Mouse (Mus musculus): ENCODE data around the gene Nisch. TPM values are rescaled to one million over a fixed set of nuclear protein-coding genes. Genes with fewer than 3 reads are reported as not detected.

Nisch gene
- total RNA-seq, 2 experiments from 2014 or later, result 373 to 412 TPM

DNA sequence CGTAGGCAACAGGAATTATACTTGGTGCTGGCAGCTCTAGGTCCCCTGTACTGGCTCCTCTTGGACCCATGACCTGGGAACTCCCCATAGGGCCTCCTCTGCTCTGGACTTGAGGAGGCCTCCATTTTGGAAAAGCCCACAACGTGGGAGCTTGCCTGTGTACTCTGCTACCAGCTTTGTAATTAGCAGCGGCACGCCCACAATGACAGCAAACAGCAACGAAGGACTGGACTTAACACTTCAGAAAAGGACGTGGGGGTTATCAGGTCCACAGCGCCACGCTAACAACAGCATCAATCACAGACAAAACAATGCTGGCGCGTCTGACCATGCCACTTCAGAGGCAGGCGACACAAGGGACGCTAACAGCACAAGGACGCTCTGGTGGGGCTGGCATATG lies 45.8 kb downstream of the Nisch start:
- DNase-seq (ENCODE audit: low spot score in 2 of 2), result no peak
- intact Hi-C loops (cut with DNase I), result no loop called here

DNA sequence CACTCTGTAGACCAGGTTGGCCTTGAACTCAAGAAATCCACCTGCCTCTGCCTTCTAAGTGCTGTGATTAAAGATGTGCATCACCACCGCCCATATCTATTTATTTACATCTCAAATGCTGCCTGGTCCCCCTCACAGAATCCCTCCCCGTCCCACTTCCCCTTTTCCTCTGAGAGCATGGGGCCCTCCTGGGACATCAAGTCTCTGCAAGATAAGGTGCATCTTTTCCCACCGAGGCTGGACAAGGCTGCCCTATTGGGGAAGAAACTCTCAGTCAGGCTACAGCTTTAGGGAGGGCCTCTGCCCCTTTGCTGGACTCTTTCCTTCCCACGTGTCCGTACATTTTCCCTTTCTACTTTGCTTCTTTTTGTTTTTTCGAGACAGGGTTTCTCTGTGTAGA lies 47.2 kb downstream of the Nisch start:
- intact Hi-C loops (cut with DNase I), result no loop called here
- DNase-seq (ENCODE audit: low spot score in 2 of 2), result no peak

DNA sequence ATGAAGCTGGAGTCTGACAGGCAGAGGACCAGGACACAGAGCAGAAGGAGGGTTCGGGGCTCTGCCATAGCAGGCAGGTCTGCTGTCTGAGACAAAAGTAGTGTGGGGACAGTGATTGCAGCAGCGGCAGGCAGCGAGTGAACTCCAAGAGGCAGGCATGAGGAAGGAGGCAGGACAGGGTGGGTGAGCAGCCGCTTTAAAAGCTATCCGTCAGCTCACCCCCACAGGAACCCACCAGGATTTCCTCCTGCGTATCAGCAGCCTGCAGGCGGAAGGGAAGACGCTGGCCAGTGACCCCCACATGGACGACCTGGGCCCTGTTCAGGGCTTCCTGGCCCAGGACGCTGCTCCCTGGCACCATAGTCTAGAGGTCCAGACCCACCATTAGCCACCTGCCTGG lies 48.3 kb downstream of the Nisch start, which contains the start of gene Stab1:
Gene Stab1 (minus strand): TSS at position 217 of the 400 bp plus-strand sequence.
- intact Hi-C loops (cut with DNase I), result no loop called here
- no peak for DNase-seq (ENCODE audit: low spot score in 2 of 2)

DNA sequence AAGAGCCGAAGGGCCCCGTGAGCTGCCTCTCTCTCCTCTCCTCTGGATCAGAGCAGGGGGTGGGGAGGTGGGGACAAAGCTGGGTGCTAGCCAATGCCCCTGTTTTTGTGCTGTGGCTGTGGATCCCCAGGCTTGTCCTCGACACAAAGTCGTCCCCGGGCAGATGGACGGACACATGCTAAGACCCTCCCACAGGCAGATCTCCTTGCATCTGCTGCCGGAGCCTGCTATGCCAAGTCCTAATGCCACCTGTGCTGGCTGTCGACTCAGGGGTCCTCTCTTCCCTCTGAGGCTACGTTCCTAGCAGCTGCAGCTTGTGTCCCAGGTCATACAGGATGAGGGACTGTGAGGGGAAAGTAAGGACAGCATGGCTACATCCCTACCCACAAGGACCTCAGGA lies 49.9 kb downstream of the Nisch start:
- no peak for DNase-seq (ENCODE audit: low spot score in 2 of 2)
- intact Hi-C loops (cut with DNase I), result no loop called here

DNA sequence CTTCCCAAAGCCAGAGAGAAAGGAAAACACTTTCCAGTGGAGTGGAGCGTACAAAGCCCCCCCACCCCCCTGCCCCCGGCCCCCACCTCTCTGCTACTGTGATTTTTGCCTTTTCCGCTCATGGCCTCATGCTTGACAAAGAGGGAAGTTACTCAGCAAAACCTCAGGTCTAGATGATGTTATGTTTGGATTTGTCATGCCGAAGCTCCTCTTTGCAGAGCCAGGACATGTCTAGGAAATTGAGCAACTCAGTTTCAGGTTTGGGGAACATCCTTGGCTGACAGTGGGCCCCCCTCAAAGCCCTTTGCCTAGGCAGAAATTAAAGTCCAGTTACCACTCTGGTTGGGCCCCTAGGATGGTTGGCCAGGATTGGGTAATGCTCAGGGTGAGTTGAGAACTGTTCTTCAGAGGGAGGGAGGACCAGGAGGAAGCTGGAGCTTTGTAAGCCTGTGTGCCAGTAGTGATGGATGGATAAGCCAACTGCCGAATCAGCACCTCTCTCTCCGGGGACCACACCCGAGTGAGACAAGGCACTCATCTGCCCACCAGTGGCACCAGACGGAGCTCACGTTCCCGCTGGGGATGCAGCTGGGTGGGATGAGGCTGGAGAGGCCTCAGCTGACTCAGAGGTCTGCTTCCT lies 50.6 kb downstream of the Nisch start:
- no peak for DNase-seq (ENCODE audit: low spot score in 2 of 2)
- intact Hi-C loops (cut with DNase I), result no loop called here

DNA sequence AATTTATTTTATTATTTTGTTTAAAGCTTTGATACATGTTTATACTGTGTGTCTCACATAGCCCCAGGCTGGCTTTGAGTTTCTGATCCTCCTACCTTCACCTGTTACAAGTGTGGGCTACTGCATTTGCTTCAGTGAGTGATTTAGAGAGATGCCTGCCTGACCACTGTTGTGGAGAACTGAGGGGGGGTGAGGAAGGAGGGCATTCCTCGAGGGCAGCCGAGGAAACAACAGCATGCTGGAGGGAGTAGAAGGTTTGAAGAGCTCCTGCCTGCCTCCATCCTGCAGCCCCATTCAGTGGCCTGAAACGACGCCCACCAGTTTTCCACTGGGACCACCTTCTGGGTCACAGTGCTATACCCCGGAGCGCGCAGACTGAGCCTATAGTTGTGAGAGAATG lies 51.3 kb downstream of the Nisch start:
- no peak for DNase-seq (ENCODE audit: low spot score in 2 of 2)
- intact Hi-C loops (cut with DNase I), result no loop called here

DNA sequence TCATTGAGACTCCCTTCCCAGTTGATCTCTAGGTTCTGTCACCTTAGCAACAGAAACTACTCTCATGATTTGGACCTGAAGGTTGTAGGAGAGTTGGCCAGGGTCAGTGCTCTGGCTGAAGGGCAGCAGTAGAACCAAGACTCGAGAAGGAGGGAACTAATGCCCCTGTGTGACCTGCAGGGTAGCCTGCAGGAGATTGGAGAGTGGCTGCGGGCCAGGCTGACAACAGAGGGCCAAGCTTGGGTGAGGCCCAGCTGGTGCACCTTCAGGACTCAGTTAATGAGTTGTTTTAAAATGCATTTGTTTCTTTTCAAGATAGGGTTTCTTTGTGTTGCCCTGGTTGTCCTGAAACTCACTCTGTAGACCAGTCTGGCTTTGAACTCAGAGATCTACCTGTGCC lies 51.7 kb downstream of the Nisch start:
- DNase-seq (ENCODE audit: low spot score in 2 of 2), result no peak
- intact Hi-C loops (cut with DNase I), result no loop called here

DNA sequence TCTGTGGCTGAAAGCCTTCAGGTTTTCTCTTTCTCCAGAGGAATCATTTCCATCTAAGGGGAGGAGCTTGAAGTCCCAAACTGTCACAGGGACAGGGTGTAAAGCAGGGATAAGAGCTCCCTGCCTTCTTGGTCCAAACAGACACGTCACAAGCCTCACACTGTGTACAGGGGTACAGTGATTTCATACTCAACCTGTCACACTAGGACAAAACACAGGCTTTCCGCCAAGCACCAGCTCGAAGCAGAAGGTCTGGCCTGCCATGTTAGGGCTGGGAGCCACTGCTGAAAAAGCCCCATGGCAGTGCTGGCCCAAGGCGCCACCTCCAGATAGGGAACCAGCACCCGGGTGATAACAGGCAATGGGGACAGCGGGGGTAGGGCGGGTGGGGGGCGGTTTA lies 52.7 kb downstream of the Nisch start:
- intact Hi-C loops (cut with DNase I), result no loop called here
- DNase-seq (ENCODE audit: low spot score in 2 of 2), result no peak

DNA sequence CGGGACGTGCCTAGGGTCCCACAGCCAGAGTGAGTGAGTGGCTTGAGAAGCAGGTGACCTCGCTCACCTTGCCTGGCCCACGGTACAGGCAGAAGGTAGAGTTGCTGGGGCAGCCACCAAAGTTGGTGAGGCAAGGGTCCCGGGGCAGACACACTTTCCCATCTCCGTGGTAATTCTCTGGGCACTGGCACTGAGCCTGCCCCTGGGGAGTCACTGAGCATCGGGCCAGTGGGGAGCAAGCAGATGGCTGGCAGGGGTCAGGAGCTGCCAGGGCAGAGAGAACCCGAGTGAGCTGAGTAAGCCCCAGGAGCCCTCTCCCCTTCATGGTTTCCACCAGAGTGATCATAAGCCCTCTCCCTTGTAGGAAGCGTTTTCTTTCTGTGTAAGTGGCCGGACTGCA lies 55.1 kb downstream of the Nisch start:
- no peak for DNase-seq (ENCODE audit: low spot score in 2 of 2)
- intact Hi-C loops (cut with DNase I), result no loop called here

DNA sequence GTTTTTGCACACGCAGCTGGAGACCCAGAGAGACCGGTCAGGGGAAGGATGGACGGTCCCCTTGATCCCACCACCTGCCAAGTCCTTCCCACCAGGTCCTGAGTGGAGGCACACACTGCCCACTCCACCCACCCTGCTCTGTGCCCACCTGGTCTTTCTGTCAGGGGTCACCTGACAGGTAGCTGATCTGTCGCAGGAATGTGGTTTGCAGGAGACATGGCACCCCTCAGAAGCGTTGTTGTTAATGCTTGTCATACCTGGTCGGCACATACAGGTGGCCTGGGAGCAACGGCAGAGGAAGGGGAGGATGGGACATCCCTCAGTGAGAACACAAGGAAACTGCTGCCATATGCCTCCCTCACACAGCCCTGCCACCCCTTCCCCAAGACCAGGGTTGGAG lies 55.6 kb downstream of the Nisch start:
- intact Hi-C loops (cut with DNase I), result no loop called here
- no peak for DNase-seq (ENCODE audit: low spot score in 2 of 2)

DNA sequence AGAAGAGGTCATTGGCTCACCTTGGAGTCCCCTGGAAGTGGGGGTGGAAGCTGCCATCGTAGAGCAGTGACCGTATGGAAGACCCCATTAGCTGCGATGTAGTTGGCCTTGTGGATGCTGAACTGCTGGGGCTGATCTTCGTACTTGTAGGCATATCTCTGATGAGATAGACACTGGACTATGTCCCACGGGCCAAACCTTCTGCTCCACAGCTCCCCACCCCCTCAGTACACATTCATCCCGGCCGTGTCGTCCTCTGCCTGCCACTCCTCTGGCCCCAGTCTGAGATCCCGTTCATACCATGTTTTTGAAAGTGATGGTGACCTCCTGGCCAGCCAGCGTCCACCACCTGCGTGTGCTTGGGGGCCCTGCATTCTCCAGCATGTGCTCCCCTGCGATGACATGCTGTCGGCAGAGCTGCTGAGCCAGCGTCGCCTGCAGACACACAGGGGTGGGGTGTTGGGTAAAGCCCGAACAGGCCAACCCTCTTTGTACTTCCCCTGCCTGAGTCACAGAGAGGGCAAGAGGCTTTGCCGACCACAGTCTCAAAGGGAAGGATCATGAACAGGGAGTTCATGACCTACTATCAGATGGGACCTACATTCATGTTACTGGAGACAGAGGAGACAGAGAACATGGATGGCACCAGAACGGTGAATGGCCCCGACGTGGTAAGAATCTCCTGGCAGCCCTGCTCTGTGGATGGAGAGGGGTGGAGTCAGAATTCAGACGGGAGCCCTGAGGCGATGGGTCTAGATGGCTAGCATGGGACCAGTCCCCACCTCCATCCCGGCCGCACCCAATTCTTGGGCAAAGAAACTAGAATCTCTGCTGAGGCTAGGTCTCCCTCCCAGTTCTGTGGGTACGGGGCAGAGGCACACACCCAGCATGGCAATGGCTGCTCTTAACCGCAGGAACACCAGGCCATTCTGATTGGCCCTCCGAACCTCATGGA lies 56.3 kb downstream of the Nisch start:
- intact Hi-C loops (cut with DNase I), result no loop called here
- DNase-seq (ENCODE audit: low spot score in 2 of 2), result no peak

DNA sequence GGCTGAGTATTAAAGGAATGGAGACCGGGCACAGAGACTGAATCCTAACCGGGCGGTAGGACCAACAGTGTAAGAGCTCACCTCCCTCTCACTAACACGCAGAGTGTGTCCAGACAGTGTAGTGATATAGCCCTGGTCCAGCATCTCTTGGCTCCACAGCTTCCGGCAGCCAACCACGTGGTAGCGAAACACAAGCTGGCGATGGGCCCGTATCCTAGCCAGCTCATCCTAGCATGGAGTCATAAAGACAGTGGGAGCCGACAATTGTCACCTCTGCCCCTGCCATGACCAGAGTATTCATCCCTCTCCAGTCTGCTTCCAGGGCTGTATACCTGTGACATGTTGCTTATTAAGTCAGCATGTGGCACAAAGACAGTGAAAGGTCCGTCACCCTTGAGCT lies 71.1 kb downstream of the Nisch start:
- DNase-seq (ENCODE audit: low spot score in 2 of 2), result no peak
- intact Hi-C loops (cut with DNase I), result no loop called here

DNA sequence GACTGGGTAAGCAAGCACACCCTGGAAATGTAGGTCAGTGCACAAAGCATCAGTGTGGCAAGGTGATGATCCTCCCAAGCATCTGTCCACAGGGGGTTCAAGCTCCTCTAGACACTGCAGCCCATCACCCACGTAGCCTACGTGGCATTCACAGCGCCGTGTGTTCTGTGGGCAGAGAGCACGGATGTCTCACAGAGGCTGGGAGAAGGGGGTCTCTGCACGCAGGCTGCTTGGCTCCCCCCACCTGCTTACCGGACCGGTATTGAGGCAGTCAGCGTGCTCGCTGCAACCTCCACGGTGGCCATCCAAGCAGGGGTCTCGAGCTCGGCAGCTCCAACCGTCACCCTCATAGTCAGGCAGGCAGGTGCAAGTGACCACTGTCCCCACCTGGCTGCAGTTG lies 75.7 kb downstream of the Nisch start:
- intact Hi-C loops (cut with DNase I), result no loop called here
- DNase-seq (ENCODE audit: low spot score in 2 of 2), result no peak

DNA sequence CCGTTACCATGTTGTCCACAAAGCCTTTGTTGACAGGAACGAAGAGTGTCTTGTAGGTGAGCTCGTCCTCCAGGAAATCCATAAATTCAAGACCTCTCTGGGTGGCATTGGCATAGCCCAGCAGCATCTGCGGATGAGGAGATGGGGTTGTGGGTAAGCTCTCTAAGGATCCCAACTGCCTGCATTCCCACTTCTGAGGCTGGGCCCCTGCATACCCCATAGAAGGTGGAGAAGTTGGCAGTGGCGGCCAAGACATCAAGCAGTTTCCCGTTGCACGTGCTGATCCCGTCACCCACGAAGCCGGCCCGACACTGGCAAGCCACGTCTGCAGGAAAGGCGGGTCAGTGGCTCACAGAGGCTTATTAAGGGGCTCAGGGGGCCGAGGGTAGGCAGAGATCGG lies 76.6 kb downstream of the Nisch start:
- intact Hi-C loops (cut with DNase I), result no loop called here

DNA sequence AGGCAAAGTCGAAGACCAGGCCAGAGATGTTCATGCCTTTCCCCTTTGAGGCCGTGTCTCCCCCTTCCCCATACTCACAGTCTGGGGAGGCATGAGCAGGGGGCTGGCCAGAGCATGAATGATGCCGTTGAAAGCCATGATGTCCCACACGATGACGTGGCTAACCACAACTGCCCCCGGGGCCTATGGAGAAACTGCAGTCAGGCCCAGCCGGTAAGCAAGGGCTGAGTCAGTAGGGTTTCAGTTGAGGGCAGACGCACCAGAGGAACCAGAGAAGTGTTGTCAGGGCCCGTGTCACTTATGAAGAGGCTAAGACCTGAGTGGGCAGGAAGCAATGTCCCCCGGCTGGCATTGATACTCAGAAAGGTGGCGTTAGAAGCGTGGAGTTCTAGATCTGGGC lies 77.1 kb downstream of the Nisch start:
- DNase-seq (ENCODE audit: low spot score in 2 of 2), result no peak
- intact Hi-C loops (cut with DNase I), result loop anchor here (10.0 kb wide), 1 partner anchor 355 kb away; the partner anchor contains the start of genes Eaf1 and Mettl6

More for the DNA sequence above, 76.6 kb downstream of the Nisch start:
- no peak for DNase-seq (ENCODE audit: low spot score in 2 of 2)

DNA sequence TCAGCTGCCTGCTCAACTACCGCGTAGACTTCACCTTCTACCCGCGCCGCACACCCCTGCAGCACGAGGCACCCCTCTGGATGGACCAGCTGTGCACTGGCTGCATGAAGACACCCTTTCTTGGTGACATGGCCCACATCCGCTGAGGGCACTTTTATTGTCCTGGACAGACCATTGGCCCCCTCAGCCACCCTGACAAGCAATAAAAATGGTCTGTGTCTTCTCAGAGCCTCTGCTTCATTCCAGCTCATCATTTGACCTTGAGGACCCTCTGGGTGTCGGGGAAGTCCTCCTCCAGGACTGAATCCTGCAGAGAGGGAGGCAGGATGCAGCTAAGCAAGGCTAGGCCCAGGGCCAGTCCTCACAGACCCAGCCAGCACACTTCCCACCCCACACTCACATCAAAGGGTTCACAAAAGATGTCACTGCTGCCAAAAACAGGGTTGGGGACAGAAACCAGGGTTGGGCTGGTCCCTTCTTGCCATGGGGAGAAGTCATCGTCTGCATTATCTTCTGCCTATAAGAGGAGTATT lies 77.8 kb downstream of the Nisch start:
- intact Hi-C loops (cut with DNase I), result loop anchor here (10.0 kb wide), 1 partner anchor 356 kb away; the partner anchor contains the start of genes Eaf1 and Mettl6
- DNase-seq (ENCODE audit: low spot score in 2 of 2), result no peak

DNA sequence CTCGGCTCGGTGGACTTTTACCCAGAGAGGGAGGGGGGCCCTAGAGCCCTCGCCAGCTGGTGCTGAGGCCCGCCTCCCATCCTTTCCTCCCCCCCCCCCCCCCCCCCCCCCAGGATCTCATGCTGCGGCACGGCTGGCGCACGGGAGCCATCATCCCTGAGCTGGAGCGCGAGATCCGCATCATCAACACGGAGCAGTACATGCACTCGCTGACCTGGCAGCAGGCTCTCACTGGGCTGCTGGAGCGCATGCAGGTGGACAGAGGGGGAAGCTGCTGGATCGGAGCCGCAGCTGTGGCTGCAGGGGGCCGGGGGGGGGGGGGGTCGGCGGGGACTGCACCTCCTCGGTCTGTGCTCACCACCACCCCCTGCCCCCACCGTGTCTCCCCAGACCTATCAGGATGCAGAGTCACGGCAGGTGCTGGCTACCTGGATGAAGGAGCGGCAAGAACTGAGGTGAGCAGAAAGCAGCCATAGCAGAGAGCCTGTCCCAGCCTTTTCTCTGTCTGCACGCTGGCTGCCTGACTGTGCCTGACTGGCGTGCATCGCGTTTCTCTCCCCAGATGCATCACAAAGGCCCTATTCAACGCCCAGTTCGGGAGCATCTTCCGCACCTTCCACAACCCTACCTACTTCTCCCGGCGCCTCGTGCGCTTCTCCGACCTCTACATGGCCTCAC lies 78.4 kb downstream of the Nisch start:
- intact Hi-C loops (cut with DNase I), result loop anchor here (10.0 kb wide), 1 partner anchor 356 kb away; the partner anchor contains the start of genes Eaf1 and Mettl6
- DNase-seq (ENCODE audit: low spot score in 2 of 2), result no peak

DNA sequence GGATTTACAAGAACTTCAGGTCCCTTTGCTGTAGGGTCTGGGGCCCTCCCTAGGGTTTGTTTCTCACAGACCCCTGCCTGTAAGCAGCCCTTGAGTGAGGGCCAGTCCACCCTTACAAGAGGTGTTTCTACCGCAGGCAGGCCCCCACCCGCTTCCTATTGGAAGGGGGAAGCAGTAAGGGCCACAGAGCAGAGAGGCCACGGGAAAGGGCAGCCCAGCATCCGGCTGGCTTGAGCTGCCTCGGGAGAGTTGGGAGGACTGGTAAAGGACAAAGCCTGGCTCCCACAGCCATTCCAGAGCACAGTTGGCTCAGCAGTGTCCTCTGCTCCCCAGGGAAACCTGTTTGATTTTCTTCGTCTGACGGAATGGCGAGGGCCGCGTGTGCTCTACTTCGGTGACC lies 79.0 kb downstream of the Nisch start:
- intact Hi-C loops (cut with DNase I), result loop anchor here (10.0 kb wide), 1 partner anchor 357 kb away; the partner anchor contains the start of genes Eaf1 and Mettl6
- DNase-seq (ENCODE audit: low spot score in 2 of 2), result no peak

DNA sequence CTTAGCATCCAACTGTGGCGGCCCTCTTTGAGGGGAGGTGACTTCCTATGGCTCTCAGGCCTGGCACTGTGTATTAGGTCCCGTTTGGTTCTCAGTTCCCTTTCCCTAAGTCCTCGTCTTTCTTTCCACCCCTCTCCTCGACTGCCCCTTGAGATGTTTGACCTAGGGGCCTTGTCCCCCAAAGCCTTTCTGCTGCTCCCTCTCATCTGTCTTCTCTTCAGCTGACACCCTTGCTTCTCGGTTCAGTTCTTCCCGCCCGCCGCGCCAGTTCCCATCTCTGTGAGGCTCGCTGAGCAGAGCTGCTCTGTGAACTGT lies 79.5 kb downstream of the Nisch start:
- no peak for DNase-seq (ENCODE audit: low spot score in 2 of 2)
- intact Hi-C loops (cut with DNase I), result loop anchor here (10.0 kb wide), 1 partner anchor 358 kb away; the partner anchor contains the start of genes Eaf1 and Mettl6
